Mouse (Mus musculus) left cerebral cortex, postnatal 25 days (tissue): ENCODE measurements around the gene Dock9. TPM values are rescaled to one million over a fixed set of nuclear protein-coding genes. Genes with fewer than 3 reads are reported as not detected.

Experiments used
- DNase-seq, 2 experiments: peaks; one replicate each; pipeline ENCODE4 v3.0.0; 2022; ENCODE audit warnings: low spot score in 2 of 2, mixed read lengths in 1 of 2
- intact Hi-C: fragments of 180-260 bp; cut with DNase I; formaldehyde crosslinking; loops from one replicate; pipeline ENCODE4 v1.15.1; 2025
- total RNA-seq, 2 experiments: library from RNA; stranded (reverse); gene quantifications; 2 replicates each; pipeline ENCODE4 v1.2.3; 2021

Gene Dock9
- total RNA-seq, 2 experiments from 2014 or later: 91.3 to 92.3 TPM

DNA sequence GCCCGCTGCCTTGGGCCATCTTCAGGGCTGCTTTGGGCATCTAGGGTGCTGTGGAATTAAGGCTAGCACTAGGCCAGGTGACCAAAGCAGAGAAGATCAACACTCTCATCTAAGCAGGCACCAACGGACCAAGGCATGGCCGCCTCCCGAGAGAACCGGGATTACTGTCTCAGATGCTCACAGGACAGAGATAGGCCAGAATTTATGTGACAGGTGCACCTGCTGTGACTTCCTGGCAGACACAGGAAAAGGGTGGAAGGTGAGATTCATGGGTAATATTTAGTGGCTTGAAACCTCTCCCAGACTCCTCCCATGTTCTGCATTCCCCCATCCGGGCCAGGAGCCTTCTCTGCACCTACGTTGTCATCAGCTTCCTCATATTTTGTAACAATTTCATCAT, 2.1 kb downstream of the Dock9 start:
- intact Hi-C loops: loop anchor here (5.0 kb wide), 1 partner anchor 208 kb away; no protein-coding TSS in a partner anchor

DNA sequence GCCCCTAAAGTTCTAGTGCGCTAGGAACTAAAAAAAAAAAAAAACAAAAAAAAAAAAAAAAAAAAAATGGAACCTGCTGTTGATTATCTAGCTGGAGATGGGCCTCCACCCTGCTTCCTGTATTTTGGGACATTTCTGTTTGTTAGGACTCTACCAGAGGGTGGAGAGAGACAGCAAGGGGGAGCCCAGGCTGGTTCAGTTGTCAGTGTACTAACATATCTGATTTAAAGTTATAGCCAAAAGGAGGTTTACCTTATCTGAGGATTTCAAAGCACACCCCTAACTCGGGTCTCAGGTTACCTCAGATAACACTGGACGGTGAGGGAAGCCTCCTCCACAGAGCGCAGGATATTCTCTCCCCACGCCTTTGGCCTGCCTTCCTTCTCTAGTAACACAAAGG, 4.0 kb downstream of the Dock9 start:
- intact Hi-C loops: no loop called here
- no peak for DNase-seq

More for the DNA sequence above, 2.1 kb downstream of the Dock9 start:
- no peak for DNase-seq

DNA sequence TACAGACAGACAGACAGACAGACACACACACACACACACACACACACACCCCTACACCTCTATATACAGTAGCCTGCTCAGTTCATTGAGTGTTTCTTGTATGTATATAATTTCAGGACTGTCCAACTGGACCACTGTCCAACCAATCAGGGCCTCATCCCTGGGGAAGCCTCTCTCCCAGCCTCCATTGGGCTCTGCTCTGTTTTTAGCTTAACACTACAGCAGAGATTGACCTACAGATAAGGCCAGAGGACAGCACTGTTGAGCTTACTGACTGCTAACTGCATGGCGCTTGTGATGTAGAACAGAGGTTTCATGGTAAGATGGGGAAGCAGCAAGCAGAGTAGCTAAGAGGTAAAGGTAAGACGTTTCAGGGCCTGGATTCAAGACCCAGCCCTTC, 5.7 kb downstream of the Dock9 start:
- DNase-seq: no peak
- intact Hi-C loops: no loop called here

GRCm38 (mm10) chr14:121791112-121791511, 6.5 kb downstream of the Dock9 start:
- DNase-seq: no peak
- intact Hi-C loops: no loop called here

GRCm38 (mm10) chr14:121789273-121789672, 8.4 kb downstream of the Dock9 start:
- no peak for DNase-seq
- intact Hi-C loops: no loop called here

GRCm38 (mm10) chr14:121788451-121788850, 9.2 kb downstream of the Dock9 start:
- intact Hi-C loops: no loop called here
- DNase-seq: no peak

DNA sequence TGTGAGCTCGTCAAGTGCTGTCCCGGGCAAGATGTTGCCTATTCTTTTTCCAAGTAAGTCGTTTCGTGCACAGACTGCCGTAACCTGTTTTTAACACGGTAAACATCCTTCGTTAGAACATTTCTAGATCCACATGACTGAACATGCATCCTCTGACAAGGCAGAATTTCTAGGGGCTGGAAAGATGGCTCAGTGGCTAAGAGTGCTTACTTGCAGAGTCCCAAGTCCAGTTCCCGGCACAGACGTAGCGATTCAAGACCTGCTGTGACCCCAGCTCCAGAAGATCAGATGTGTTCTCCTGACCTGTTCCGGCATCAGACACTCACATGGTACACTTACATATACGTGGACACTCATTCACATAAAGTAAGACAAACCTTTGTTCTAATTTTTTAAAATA, 10.2 kb downstream of the Dock9 start:
- no peak for DNase-seq

DNA sequence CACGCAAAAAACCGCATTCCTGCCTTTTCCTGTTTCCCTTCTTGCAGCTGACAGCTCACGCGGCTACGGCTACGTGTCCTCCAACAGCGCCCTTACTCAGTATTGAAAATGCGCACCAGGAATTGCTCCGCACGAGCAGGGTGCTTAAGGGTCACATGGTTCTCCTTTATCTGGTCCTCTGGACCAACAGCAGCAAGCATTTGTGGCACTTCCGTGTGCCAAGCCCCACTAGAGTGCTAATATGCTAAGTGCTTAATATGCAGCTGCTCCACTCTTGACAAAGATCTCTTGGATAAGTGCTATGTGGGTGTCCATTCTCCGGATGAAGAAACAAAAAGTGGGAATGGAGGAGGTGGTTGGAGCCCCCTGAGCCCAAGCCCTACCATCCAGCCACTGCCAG, 10.7 kb downstream of the Dock9 start:
- no peak for DNase-seq
- intact Hi-C loops: no loop called here

More for the DNA sequence above, 10.2 kb downstream of the Dock9 start:
- intact Hi-C loops: no loop called here

DNA sequence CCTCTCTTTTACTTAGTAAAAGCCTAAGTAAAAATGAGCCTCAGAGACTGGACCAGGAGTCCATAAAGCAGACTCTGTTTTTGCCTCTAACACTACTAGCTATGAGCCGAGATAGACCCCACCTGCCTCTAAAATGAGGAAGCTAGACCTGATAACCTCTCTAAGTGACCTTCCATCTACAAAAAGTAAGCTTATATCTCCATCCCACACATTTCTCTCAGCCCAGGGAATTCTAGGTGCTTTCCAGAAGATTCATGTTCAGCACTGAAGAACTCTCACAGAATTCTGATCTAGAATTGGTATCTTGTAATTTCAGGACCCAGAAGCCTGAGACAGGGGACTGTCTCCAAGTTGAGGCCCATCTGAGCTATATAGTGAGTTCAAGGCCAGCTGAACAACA, 12.2 kb downstream of the Dock9 start:
- intact Hi-C loops: no loop called here
- DNase-seq: no peak

- intact Hi-C loops: no loop called here
- no peak for DNase-seq
Measured at GRCm38 (mm10) chr14:121780942-121781531, 16.6 kb downstream of the Dock9 start.

GRCm38 (mm10) chr14:121780144-121780913, 17.3 kb downstream of the Dock9 start:
- intact Hi-C loops: no loop called here
- DNase-seq: no peak

- DNase-seq: no peak
- intact Hi-C loops: no loop called here
Measured at GRCm38 (mm10) chr14:121779620-121780019, 18.0 kb downstream of the Dock9 start.

GRCm38 (mm10) chr14:121777279-121777831, 20.3 kb downstream of the Dock9 start:
- intact Hi-C loops: no loop called here
- no peak for DNase-seq

GRCm38 (mm10) chr14:121776749-121777148, 20.9 kb downstream of the Dock9 start:
- DNase-seq: no peak
- intact Hi-C loops: no loop called here

- peak; percentile 24 to 26 for DNase-seq
- intact Hi-C loops: no loop called here
Measured at GRCm38 (mm10) chr14:121762021-121762452, 35.6 kb downstream of the Dock9 start.

DNA sequence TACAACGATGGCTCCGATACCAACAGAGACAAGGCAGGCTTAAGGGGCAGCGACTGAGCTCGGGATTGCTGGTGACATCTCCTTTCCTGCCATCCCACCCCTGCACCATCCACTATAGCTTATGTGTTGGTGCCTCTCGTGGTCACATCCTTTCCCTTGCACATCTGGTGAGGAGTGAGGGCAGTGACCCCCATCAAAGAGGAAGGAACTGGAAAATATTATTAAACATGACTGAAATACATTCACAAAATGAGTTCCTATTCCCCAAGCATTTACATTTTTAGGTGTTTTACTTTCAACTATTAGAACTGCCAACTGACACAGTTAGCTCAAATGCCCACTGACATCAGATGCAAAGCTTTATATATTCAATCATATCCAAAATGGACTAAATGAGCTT, 37.2 kb downstream of the Dock9 start:
- intact Hi-C loops: no loop called here
- no peak for DNase-seq

DNA sequence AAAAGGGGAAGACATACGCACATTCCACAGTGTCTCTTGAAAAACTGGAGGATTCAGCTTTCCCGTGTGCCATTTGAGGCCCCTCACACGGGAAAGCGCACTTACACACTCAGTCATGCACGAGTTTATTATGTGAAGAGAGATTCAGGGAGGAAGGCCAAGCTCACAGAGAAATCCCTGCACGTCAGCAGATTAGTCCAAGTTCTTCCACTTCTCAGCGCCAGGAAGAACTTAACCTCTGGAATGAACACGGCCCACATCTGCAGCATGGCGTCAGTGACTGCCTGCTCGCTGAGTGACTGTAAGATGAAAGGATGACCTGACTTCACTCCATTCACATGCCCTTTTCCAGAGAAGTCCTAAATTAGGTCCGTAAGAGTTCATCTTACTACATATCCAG, 43.5 kb downstream of the Dock9 start:
- no peak for DNase-seq
- intact Hi-C loops: loop anchor here (5.0 to 10.0 kb wide), 2 partner anchors 122 to 299 kb away; no protein-coding TSS in a partner anchor

DNA sequence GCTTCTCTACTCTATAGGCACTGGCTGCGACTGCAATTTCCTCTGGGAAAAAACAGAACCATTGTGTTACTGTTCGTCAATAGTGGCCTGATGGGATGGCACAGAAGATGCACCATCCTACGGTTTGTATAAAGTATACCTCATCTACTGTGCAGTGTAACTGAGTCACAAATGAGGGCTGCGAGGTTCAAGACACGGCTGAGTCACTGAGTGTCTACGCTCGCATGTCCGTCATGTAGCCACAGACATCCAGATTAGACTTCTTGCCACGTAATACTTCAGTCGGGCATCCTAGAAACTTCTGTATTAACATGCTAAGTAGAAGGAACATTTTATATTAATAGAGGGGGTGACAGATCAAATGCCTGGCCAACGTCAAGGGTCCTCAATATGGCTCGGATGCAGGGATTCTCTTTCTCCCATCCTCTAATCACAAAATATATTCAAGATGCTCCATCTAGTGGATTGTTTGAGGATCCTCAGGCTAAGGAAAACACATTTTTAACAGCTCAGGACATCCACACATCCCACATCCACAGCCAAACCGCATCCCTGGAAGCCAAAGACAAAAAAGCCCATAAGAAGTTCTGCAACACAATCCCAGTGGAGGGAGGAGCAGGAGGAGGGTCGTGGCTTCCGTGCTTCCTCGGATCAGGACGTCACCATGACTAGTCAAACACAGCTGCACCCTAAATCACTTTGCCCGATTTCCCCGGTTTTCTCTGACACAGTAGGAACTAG, 44.8 kb downstream of the Dock9 start:
- intact Hi-C loops: loop anchor here (1.0 to 10.0 kb wide), 3 partner anchors 121 to 298 kb away; no protein-coding TSS in a partner anchor
- peak in 1 of 2 experiments; percentile 49 for DNase-seq

DNA sequence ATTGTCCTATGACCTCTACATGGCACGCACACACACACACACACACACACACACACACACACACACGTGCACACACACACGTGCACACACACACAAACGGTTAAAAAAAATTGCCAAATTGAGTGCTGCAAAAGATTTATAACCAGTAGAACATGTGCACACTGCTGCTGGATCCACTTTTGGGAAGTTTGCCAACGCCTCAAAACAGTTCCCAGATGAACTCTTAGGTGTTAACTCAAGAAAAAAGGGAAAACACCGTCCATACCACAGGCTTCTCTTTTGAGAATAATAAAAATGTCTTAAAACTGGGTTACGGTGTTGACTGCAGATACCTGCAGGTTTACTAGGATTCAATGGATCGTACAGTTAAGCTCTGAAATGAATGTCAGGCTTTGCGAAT, 48.0 kb downstream of the Dock9 start:
- intact Hi-C loops: loop anchor here (5.0 to 10.0 kb wide), 2 partner anchors 117 to 295 kb away; no protein-coding TSS in a partner anchor
- DNase-seq: peak in 1 of 2 experiments; percentile 21

GRCm38 (mm10) chr14:121749084-121749483, 48.6 kb downstream of the Dock9 start:
- DNase-seq: no peak

More at GRCm38 (mm10) chr14:121749084-121749483, 48.6 kb downstream of the Dock9 start:
- intact Hi-C loops: no loop called here
